Mouse (Mus musculus) left cerebral cortex, postnatal 25 days (tissue): ENCODE data around the gene Plekhb2. TPM values are rescaled to one million over a fixed set of nuclear protein-coding genes. Genes with fewer than 3 reads are reported as not detected.

Experiments
- DNase-seq, 2 experiments: peaks; one replicate each; pipeline ENCODE4 v3.0.0; 2022; ENCODE audit warnings: low spot score in 2 of 2, mixed read lengths in 1 of 2
- intact Hi-C: fragments of 180-260 bp; cut with DNase I; formaldehyde crosslinking; loops from one replicate; pipeline ENCODE4 v1.15.1; 2025
- total RNA-seq, 2 experiments: library from RNA; stranded (reverse); gene quantifications; 2 replicates each; pipeline ENCODE4 v1.2.3; 2021

Plekhb2 gene
- 100 to 1,000 TPM; 248 to 261 TPM for total RNA-seq

DNA sequence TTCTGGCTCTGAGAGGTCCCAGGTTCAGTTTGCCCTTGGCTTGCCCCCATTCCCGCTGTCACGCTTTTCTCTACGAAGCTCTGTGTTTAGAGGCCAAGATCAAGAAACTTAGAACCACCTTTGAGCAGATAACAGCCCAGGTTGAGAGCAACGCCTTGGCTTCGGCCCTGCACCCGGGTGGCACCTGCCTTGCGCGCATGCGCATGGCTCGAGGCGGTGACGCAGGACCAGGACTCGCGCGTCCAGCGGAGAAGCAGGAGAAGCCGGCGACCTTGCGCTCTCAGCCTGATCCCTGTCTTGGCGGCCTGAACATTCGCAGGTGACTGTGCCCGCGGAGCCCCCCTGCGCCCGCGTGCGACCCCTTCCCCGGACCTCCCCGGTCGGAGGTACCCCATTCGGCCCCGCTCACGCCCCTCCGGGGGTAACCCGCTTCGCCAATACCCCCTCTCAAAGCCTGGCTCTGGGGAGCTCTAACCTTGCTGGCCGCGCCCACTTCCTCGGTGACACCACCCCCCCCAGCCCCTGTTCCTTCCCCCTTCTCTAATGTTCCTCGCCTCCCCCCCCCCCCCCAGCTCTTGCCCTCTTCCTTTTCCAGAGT lies at the start of gene Plekhb2:
Gene Plekhb2 (plus strand): TSS at position 232 of the 598 bp plus-strand sequence.
- peak; percentile 89 to 91 for DNase-seq
- intact Hi-C loops = no loop called here

DNA sequence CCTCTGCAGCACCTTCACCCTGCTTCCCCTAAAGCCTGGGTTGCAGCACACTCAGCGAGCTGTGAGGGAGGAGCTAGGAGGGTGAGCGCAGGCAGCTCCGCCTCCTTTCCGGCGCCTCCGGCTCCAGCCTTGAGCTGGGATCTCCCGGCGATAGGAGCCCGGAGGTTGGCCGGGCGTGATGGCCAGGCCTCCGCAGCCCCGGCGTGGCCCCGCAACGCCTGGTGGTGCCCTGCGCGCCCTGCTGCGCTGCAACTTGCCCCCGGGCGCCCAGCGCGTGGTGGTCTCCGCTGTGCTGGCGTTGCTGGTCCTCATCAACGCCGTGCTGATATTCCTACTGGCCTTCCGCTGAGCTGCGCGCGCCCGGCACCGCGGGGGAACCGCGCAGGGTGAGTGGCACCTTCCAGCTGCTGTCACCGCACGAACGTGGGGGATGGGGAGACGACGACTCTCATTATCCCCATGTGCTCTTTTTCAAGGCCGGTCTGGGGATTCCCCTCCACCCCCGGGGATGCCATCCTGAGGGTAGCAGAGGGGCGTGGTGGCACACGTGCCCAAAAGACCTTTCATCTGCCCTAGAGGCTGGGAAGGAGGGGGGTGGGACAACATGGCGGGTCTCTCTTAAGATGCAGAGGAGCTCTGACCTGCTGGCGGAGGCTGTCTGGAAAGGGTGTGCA lies 48.0 kb upstream of the Plekhb2 start:
- DNase-seq = peak; percentile 77 to 83
- intact Hi-C loops = loop anchor here (2.0 to 10.0 kb wide), 3 partner anchors 41 to 147 kb away; partner anchors contain the start of gene Fam168b

DNA sequence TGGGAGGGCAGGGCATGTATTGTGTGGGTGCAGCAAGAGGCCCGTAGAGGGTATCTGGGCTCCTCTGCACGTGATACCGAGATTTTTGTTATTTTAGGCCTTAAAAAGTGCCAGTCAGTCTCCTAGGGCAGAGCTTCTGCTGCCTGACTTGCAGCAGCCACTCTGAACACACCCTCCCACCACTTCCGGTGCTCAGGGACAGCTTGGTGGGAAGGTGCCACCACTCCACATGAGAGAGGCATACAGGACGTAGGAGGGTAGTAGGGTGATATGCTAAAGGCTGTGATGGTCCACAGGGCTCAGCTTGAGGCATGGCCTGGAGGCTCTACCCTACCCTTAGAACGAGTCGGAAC lies 47.5 kb upstream of the Plekhb2 start:
- intact Hi-C loops = loop anchor here (2.0 to 10.0 kb wide), 3 partner anchors 41 to 147 kb away; partner anchors contain the start of gene Fam168b
- peak; percentile 76 to 93 for DNase-seq

DNA sequence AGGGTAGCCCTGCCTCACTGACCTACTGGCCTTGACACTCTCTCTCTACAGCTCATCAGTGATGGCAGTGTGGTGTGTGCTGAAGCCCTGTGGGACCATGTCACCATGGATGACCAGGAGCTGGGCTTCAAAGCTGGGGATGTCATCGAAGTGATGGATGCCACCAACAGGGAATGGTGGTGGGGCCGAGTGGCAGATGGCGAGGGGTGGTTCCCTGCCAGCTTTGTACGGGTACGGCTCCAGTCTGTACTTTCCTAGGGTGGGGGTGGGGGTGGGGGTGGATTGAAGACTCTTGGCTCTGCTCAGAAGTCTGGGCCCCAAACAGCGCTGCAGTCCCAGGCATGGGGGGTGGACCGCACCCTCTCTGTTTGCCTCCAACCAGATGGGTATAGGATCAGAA lies 44.9 kb upstream of the Plekhb2 start:
- intact Hi-C loops = loop anchor here (2.0 to 10.0 kb wide), 2 partner anchors 18 to 150 kb away; no protein-coding TSS in a partner anchor

DNA sequence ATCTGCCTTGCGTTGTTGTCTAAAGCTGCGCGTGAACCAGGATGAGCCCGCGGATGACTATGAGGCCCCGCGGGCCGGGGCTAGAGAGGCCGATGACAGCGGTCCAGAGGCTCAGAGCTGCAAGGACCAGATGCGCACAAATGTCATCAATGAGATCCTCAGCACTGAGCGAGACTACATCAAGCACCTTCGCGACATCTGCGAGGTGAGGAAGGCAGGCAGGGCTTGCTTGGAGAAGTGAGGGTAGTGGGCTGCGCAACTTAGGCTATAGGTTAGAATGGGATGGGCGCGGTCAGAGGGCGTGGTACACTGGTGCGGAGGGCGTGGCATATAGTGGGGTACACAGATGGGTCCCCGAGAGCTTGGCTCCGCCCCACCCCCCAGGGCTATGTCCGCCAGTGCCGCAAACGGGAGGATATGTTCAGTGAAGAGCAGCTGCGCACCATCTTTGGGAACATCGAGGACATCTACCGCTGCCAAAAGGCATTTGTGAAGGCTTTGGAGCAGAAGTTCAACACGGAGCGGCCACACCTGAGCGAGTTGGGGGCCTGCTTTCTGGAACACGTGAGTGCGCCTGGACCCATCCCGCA lies 43.8 kb upstream of the Plekhb2 start:
- DNase-seq = no peak
- intact Hi-C loops = loop anchor here (2.0 to 10.0 kb wide), 2 partner anchors 17 to 151 kb away; no protein-coding TSS in a partner anchor

More for the DNA sequence above, 44.9 kb upstream of the Plekhb2 start:
- no peak for DNase-seq

DNA sequence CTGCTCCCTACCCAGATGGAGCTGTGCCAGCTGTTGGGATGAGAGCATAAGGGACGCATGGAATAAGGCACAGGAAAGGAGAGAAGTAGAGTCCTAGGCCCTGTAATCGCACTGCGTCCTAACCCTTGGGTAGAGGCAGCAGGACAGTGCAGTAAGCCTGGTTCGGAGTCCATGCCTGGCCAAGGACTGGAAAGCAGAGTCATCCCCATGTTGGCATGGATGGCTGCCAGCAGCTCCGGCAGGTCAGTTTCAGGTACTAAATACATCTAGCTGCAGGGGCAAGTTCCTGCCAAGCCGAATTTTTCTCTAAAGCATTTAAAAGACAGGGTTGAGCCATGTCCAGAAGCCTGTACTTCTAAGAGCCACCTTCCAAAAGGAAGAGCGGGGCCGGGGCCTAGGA lies 41.3 kb upstream of the Plekhb2 start:
- no peak for DNase-seq
- intact Hi-C loops = loop anchor here (10.0 kb wide), 1 partner anchor 154 kb away; no protein-coding TSS in a partner anchor

DNA sequence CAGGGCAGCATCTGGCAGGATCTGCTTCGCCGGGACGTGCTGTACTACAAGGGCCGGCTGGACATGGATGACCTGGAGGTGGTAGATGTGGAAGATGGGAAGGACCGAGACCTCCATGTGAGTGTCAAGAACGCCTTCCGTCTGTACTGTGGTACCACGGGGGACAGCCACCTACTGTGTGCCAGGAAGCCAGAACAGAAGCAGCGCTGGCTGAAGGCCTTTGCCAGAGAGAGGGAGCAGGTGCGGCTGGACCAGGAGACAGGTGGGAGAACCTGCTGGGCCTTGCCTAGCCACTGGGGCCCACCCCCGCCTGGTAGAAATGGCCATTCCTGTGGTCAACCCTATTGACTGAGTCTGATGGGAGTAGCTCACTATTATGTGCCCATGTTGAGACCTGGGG lies 39.5 kb upstream of the Plekhb2 start:
- intact Hi-C loops = no loop called here
- DNase-seq = no peak

DNA sequence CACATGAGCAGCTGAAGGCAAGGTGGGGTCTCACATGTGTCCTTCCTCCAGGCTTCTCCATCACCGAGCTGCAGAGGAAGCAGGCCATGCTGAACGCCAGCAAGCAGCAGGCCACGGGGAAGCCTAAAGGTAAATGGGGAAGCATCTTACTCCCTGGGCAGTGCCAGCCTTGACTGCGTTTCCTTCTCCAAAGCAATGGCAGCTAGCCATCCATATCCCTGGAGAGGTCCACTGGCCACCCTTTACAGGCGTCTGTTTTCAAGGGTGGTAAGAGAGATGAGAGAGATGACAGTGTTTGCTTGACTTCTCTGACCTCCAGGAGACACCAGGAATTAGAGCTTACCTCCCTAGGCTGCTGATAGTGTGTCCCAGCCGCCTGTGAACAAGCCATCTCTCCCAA lies 38.7 kb upstream of the Plekhb2 start:
- DNase-seq = no peak
- intact Hi-C loops = no loop called here

DNA sequence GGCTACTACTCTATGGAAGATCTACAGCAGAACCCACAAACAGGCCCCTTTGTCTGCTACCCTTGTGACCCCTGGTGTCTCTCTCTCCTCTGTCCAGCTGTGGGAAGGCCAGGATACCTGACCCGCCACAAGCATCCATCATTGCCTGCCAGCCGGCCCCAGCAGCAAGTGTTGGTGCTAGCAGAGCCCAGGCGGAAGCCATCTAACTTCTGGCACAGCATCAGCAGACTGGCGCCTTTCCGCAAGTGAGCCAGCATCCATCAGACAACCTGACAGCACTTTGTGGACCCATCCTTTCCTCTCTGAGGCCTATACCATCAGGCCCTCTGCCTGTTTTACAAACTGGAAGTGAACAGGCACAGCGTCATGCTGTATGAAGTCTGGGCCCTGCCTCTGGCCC lies 38.2 kb upstream of the Plekhb2 start:
- no peak for DNase-seq

DNA sequence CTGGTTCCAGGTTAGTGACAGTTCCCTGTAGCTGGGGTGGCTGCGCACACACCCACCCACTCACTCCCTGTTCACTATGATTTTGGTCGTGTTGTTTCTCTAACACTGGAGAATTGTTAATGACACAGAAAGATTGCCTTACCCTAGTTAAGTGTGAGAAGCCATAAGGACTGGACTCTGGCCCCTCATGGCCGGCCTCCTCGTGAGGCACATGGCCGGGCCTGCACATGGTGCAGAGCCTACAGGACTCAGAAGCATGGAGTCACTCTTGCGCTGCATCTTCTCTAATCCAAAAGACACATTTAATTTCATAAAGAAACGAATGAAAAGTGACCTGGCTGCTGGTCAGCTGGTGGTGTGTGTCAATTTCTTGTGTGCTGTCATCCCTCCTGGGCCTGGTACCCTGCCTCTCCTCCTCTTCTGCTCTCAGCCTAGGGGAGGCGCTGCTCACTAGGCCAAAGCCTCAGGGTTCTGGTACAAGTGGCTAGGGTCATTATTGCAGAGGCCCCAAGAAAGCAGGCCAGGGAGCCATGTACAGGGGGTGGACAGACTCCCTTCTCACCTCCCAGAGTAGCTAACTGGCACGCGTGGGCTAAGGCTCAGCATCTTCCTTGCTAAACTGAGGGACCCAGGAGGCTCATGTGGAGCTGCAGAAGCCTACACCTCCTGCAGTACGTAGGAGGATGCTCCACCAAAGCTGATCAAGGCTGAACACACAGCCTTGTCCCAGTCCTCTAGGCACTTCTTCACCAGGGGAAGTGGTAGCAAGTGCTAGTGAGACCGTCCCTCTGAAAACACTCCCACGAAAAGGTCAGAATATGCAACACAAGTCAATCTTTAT lies 37.1 kb upstream of the Plekhb2 start:
- peak in 1 of 2 experiments; percentile 63 for DNase-seq
- intact Hi-C loops = no loop called here

More for the DNA sequence above, 38.2 kb upstream of the Plekhb2 start:
- intact Hi-C loops = no loop called here

DNA sequence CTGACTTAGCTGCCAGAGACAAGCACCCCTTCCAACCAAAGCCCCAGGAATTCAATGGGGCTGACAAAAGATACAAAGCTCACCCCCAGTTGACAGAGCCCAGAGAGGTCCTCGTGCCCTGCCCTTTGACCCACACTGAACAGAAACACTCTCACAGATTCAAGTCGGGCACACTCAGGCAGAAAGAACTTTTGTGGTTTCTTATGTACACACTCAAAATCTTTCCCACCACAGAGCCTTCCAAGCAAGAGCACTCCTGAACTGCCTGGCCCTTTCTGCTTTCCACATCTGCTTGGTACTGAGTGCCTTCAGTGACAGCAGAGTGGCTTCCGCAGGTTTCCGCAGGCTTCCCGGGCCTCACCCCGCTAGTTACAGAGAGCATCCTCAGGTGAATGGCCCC lies 33.9 kb upstream of the Plekhb2 start:
- intact Hi-C loops = no loop called here
- DNase-seq = no peak

DNA sequence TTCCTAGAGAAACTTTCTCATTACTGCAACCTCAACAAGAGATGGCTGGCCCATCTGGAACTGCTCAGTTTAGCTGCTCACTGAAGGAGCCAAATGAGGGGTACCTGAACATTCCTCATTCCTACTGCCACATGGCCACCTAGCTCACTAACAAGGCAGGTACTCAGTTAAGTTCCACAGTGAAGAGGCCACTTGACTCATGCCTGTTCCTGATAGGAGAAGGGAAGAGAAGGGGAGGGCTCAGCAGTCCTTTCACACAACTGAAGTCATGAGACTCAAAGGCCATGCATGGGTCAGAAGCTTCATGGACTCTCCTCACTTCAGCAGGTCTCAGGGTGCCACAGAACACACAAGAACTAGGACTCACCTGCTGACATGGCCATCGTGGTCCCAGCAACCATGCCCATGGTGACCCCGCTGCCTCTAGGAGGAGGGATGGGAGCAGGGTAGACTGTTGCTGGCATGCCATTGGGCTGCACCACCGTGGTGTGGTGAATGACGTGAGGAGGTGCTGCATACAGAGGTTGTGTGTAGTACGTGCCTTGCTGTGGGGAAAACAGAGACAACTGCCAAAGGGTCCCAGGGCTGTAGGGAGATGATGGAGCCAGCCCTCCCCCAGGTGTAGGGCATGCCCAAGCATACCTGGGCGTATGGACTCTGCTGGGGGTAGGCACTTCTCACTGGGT lies 30.4 kb upstream of the Plekhb2 start:
- intact Hi-C loops = no loop called here
- no peak for DNase-seq

DNA sequence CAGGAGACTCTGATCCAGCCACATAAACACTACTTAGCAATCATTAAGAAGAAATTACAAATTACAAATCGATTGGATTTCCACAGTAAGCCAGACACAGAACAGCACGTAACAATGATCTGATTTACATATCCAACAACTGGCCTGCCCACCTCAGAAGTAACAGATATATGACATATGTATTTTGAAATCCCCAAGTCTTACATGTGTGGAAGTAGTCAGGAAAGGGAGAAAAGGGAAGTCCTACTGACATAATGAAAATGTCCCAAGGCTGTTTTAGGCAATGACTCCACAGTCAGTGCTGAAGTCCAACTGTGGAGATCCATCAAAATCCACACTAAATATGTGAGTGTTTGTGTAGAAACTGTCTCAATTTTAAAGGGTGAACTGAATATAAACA lies 28.4 kb upstream of the Plekhb2 start:
- DNase-seq = no peak
- intact Hi-C loops = no loop called here

DNA sequence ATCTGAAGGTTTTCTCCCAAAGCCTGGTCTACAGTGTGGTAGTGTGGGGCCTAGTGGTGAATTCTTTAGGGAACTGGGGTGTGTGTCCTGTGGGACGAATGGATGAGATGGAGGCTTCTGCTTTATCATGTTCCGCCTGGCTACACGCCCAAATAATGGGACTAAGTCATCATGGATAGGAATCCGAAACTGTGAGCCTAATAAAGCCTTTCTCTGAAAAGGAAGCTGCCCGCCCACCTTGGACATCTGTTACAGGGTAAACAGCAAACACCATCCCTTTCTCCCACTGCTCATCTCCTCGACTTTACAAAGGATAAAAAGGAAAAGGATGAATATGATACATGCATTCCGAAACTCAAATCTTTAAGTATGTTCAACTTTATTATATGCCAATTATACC lies 27.8 kb upstream of the Plekhb2 start:
- intact Hi-C loops = loop anchor here (2.0 kb wide), 1 partner anchor 17 kb away; no protein-coding TSS in a partner anchor
- DNase-seq = peak in 1 of 2 experiments; percentile 23

DNA sequence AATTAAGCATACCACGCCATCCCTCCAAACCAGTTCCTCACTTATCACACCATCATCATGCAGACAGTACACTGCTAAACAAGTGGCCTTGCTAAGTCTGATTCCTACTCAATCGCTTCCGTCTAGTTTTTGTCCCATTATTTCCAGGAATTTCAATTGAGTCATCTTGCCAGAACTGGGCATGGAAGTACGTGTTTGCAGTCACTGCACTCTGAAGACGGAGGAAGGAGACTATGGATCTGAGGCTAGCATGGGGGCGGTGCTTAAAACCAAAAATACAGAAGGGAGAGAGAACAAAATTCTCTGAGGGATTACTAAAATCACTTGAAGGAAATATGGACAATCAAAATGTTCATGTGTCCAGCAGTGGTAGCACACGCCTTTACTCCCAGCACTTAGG lies 27.0 kb upstream of the Plekhb2 start:
- peak in 1 of 2 experiments; percentile 54 for DNase-seq

DNA sequence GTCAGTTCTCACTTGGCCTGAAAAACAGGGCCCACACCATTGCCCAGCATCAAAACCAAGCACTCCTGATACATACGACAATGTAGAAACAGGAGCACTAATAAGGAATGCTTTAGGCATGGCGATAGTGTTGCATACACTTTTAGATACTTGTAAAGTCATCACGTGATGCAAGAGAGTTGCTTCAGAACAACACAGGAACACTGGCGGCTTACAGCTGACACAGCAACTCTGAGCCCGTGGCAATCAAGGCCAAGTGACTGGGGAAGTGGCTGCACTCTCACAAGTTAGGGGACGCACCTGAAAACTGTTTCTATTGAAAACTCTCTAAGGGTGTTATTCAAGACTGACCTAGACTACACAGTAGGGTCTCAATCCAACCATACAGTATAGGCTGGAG lies 26.4 kb upstream of the Plekhb2 start:
- no peak for DNase-seq
- intact Hi-C loops = loop anchor here (2.0 kb wide), 1 partner anchor 19 kb away; no protein-coding TSS in a partner anchor

More for the DNA sequence above, 27.0 kb upstream of the Plekhb2 start:
- intact Hi-C loops = loop anchor here (2.0 kb wide), 1 partner anchor 18 kb away; no protein-coding TSS in a partner anchor

DNA sequence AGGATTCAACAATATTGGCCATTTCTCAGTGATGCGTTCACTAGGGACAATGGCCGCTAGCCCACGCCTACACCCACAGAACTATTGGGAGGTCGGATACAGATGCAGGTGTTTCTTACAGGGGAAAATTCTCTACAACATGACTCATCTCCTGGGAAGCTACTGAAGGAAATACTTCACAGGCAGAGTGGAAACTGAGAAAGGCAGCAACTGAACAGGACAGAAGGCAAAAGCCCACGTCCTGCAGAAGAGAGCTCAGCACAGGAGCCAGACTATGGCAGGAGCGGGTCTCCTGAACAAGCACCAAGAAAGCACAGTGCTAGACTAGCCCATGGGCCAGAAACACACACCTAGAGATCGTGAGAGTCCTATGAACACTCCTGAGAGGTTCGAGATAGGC lies 25.6 kb upstream of the Plekhb2 start:
- intact Hi-C loops = no loop called here

DNA sequence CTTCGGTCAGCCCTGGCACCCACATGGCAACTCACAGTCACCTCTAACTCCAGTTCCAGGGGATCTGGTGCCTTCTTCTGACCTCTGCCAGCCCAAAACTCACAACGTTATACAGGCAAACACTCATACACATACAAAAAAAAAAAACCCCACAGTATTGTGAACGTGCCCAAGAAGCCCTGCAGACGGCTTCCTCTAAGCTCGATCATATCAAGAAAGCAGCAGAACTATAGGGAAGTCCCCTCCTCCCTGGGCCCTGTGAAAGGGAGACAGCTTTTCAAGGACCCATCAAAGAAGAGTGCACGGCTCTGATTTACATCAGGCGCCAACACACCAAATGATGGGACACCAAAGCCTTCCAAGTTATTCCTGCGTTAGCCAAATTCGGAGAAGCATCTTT lies 23.9 kb upstream of the Plekhb2 start:
- intact Hi-C loops = no loop called here
- DNase-seq = no peak

More for the DNA sequence above, 25.6 kb upstream of the Plekhb2 start:
- DNase-seq = peak in 1 of 2 experiments; percentile 61

DNA sequence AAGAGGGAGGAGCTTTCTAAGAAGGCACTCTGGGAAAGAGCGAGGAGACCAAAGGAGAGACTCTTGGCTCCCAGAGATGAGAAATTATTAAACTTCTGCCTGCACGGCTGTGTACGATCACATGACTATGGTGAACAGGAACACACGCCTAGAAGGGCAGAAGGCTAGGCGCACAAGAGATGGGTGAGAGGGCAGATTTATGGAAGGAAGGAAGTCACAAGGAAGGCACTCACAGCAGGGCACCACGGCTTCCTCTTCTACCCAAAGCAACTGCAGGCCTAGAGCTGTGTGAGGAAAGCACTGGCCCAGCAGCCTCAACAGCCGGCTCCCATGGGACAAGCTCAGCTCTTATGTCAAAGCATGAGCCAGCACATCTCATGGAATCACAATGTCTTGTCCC lies 21.9 kb upstream of the Plekhb2 start:
- intact Hi-C loops = no loop called here

More for the DNA sequence above, 21.9 kb upstream of the Plekhb2 start:
- no peak for DNase-seq
